Mouse (Mus musculus) heart, adult 9 months (tissue): ENCODE data around the gene Dagla.
A peak's percentile ranks its signal among the peaks of the same experiment; 100 is the strongest.

ENCODE experiments used
- DNase-seq, 2 experiments: peaks; one replicate each; pipeline ENCODE4 v3.0.0; 2022; ENCODE audit warnings: low spot score in 2 of 2

Gene Dagla

DNA sequence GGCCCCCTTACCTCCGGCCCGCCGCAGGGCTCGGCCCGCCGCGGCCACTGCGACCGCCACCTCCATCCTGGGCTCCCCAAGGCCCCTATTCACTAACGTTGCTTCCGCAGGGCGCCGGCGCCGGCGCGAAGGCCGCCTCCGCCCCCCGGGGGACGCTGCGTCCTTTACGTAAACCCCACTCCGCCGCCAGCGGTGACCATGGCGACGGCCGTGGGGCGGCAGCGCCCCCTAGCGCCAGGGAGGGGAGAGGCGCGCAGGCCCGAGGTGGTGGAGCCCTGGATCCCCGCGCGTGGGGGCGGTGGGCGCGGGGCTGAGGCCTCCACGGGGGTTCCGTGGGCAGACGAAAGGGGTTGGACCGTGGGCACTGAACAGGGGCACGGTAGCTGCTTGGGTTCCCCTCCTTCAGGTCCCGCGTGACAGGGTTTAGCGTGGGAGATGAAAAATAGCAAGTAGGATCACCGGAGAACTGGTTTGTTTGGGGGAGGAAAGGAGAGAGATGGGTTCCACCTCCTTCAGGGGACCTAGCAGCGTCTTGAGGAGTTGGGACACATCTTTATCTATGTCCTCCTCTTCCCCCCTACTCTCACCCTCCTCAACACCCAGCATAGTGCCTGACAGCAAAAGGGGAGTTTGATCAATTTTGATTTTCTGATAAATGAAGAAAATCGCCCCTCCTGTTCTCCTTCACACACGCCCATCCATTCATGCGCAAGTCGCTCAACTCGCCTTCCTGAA is at the start of gene Dagla:
Dagla (minus strand) TSS at position 68 of the 735 bp plus-strand sequence.
- peak; percentile 68 to 73 for DNase-seq

DNA sequence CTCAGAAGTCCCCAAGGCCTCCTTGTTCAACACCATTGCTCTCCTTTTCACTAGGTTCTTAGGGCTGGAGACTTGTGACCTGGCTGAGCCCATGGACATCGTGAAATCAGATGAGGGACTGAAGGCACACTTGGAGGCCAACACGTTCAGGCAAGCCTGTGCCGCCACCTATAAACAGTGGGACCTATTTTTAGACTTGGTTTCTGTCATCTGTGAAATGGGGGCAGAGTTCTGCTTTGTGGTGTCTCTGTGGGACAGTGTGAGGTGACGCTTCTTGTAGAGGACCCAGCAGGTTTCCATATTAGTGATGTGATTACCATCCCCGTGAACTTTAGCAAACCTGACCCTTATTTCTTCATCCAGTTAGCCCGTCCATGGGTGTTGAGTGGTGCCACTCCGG is 47.5 kb upstream of the Dagla start:
- DNase-seq: no peak

DNA sequence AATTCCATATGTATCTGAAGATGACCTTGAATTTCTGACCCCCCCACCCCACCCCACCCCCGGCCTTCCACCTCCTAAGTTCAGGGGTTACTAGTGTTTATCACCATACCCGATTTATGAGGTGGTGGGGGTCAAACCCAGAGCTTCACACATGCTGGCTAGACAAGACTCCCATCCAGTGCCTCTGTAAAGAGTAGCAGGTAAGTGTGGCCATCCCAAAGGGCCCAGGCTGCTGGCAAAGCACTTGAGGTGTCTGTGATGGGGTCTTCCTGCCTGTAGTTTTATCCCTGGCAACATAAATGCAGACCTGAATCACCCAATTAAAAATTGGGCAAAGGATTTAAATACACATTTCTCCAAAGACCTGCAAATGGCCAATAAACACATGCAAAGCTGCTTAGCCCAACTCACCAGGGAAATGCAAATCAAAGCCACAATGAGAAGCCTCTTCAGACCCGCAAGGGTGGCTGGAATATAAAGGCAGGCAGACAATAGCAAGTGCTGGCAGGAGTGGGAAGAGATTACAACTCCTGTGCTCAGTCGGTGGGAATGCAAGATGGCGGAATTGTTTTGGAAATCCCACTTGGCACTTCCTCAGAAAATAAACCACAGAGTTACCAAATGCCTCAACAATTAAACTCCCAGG is 43.1 kb upstream of the Dagla start:
- no peak for DNase-seq

DNA sequence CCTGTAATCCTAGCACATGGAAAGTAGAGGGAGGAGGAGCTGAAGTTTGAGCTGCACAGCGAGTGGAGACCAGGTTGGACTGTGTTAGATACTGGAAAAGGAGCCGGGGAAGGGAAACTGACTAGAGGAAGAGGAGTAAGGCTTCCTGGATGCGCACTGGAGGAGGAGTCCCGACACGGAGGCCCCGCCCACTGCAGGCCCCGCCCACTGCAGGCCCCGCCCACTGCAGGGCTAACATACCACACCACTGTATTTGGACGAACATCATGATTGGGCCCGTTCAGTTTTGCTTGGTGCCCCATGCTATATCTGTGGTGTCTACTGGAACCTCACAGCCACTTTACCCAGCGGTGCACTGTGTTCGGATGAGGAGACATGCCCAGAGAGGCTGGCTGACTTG is 41.0 kb upstream of the Dagla start:
- DNase-seq: no peak

DNA sequence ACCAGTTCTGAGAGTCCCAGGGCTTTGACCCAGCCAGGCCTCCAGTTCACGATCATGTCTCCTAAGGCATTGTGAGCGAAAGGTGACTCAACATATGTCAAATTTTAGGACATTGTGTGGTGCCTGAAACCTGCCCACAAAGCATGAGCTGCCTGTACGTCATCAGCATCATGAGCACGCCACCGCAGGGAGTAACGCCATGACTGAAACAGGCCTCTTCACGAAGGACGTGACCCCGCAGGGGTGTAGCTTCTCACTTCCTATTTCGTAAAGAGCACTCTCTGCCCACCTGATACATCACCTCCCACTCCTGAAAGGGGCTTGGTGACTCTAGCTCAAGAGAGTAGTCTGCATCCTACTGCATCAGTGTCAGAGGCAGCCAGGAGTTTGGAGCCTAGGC is 39.2 kb upstream of the Dagla start:
- no peak for DNase-seq

DNA sequence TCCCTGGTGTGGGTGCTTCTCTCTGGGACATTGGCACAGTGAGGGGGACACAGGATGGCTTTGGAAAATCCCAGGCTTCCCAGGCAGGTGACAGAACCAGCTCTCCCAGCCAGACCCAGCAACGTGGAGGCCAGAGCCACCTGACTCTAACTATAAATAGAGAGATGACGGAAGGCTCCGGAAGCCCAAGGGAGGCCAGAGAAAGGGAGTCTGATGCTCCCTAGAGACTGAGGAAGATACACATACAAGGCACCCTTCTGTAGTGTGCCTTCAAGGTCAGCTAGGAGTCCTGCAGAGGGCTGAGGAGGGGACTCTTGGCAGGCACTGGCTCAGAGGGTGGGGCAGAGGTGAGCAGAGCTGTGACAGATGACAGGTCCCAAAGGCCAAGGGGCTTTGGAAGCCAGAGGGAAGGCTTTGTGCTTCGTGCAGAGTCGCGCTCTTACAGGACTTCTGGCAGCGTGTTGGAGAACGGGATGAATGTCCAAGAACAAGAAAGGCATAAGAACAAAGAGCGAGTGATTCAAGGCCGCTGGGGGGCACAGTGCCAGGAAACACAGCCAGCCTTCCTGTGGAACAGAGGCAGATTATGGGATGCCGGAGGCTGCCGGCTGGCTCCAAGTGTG is 37.3 kb upstream of the Dagla start:
- DNase-seq: peak; percentile 33 to 56

DNA sequence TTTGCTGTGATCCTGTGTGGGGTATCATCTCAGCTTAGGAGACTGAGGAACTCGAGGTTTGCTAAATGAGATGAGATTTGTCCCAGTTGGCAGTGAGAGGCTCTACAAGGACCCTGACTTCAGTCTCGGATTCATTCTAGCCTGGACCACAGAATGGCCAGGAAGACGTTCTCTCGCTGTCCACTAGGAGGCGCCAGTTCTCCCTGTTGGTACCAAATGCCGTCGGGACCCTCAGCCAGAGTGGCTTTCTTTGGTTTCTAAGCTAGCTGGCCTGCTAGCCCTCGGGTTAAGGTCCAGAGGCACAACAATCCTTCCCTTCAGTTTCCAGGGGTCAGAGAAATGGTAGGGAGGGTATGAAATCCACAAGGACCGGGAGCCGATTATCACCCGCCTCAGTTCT is 36.5 kb upstream of the Dagla start:
- peak in 1 of 2 experiments; percentile 23 for DNase-seq

DNA sequence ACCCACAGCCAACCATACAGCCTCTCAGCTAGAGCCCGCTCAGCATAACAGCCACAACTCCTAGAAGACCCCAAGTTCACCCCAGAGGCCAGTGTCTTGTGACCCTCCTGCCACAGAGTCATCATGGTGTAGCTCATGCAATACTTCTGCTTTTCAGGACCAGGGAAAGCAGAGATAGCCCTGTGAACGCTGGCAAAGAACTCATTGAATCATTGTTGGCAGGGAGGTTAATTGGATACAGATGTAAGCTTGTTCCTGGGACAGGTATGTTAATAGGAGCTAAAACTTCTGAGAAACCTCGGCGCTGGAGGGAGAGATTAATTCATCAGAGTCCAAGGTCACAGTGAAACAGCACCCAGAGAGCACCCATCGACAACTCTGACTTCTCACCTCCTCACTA is 36.0 kb upstream of the Dagla start:
- no peak for DNase-seq

DNA sequence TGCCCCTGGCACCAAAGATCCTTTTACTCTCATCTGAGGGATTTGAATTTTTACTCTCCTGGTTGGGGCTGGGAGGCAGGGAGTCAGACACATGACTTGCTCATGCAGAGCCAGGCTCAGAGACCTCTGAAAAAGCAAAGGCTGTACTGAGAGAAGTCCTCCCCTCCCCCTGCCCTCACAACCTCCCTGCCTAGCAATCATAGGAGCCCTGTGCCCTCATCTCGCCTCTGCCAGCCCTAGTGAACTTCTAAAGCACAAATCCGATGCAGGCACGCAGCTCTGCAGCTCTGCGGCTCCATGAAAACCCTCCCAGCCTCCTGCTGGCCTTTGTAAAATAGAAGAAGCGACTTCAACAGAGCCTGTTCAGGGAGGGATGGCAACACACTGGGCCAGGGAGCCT is 34.6 kb upstream of the Dagla start:
- DNase-seq: no peak

DNA sequence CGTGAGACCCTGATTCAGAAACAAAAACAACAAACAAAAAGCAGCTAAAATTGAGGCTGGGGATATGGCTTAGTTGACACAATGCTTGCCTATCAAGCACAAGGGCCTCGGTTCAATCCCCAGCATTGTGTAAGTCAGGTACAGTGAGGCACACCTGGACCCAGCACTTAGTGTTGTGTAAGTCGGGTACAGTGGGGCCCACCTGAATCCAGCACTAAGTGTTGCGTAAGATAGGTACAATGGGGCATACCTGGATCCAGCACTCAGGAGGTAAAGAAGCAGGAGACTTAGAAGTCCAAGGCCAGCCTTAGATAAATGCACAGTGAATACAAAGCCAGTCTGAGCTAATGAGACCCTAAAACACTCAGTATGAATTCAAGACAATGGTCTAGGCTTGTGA is 34.0 kb upstream of the Dagla start:
- no peak for DNase-seq

DNA sequence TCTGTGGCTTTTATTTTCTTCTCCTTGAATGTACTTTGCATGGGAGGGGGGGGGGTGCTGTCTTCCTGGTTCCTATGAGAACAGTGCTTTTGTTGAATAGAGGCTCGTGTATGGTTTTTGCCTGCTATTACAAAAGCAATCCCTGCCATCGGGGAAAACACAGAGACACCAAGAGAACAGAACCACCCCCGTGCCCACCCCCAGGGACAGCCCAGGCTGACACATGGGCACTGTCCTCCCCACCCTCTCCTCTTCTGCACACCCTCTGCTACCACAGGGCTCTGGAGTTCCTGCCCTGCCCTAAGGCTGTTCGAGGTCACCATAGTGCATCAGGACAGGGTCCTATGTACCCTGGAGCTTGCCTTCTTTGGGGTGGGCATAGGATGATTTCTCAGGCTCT is 29.8 kb upstream of the Dagla start:
- no peak for DNase-seq

DNA sequence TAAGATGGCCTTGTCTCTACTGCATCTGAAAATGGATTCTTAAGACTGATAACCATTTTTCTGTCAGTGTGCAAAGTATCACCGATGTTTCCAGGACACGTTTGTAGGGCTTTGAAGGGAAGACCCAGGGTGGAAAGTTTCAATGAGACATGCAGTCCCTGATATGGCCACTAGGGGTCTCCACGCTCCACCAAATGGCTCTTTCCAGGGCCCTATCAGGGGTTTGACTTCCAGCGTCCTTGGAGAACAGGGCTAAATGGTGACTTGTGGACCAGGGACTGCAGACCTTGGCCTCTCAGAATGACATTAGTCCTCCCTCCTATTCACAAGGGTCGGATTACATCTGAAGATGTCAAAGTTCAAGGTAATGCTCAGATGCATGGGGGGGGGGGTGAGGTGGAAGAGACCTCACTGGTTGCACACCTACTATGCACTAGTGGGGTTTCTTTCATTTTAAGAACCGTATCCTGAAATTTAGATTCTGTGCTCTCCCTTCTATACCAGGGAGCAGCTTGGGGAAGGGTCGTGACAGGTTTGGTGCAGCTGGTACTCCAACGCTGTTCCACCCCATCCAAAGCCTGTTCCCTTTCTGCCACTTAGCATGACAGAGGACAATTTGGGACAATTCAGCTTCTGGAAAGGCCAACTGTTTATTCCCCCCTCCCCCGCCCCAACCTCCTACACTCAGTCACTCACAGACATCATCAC is 29.0 kb upstream of the Dagla start:
- peak; percentile 45 to 48 for DNase-seq

DNA sequence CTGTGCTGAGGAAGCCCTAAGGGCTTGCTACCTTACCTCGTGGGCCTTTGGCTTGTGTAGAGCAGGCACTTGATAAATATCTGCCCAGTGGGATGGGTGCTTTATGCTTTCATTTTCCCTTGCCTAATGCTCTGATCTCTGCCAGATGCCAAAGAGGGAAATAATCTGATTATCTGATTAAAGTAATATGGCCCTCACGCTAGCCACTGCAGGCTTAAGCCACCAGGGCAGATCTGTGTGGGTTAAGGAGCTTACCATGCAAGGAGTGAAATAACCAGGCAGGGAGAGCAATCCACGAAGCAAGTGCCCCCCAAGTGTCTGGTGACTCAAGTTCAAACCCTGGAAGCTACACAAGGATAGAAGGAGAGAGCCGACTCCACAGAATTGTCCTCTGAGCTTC is 27.0 kb upstream of the Dagla start:
- DNase-seq: no peak

DNA sequence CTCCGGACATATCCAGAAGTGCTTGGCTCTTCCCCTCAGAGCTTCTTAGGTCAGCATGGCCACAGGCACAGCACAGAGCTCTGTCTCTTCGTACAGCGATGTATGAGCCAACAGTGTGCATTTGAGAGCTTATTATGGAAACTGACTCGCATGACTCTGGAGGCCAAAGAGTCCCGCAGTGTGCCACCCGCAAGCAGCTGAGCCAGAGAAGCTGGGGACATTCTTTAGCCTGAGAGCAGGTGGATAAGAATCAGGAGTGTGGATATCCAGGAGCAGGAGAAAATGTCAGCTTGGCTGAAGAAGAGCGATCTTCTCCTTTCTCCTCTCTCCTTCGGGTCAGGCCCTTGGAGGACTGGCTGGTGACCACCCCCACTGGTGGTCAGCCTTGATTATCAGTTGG is 24.4 kb upstream of the Dagla start:
- peak in 1 of 2 experiments; percentile 11 for DNase-seq

DNA sequence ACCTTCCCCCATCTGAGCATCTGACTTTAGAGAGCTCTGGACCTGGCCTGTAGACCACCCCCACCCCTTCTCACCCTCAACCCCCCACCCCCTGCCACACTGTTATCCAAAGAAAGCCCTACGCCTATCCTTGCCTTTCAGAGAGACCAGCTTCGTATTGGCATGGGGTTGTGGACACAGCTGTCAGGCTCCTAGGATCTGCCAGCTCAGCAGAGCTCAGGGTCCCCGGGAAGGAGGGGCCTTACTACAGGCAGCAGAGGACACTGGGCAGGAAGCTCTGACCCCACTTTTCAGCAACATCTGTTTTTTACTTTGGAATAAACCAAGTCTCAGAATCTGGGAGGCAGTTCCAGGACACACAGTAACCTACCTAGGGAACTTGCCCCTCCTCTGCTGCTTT is 21.9 kb upstream of the Dagla start:
- DNase-seq: no peak

DNA sequence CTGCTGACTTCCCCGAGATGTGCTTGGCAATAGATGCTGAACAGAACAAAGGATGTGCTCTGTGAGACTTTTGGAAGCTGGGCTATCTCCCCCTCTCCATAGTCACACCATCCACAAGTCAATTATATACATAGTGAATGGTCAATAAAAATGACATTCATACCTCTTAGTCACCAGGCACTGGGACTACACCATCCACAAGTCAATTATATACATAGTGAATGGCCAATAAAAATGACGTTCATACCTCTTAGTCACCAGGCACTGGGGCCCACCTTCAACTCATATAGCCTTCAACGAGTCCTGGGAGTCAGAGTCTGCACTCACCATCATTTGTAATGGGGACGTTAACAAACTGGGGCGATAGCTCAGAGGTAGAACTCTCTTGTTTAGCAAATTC is 19.2 kb upstream of the Dagla start:
- DNase-seq: no peak

DNA sequence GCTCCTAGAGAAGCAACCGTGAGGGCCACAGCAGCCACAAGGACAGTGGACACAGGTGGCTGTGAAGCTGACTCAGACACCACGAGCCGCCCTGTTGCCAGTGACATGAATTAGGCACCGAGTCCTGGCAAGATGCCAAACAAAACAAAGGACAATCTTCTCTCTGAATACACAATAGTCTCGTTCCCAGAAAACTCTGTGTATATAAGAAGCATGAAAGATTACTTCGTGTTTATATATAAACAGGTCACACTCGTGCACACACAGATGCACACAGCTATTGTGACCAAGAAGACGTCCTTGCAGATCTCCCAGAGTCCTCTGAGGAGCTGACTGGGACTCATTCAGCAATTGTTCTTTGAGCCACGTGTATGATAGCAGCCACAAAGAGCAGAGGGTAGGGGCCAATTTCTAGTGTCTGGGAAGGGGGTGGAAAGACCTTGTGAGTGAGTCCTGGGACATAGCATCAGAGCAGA is 18.7 kb upstream of the Dagla start:
- DNase-seq: no peak

DNA sequence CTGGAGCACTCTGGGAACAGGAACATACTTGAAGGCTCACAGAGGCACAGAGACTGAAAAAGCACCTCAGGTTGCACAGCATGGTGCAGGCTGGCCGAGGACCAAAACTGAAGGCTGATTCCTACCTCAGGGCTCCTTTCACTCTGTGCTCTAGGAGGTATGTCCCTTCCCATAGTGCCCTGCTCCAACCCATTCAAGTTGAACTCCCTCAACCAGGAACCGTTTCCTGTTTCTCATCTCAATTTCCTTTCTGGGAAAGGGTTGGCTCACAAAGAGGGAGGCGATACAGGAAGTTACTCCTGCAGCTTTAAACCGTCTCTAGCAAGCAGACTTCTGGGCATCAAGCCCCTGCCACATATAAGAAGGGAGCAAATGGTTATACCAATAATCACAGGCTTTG is 13.1 kb upstream of the Dagla start:
- DNase-seq: no peak

DNA sequence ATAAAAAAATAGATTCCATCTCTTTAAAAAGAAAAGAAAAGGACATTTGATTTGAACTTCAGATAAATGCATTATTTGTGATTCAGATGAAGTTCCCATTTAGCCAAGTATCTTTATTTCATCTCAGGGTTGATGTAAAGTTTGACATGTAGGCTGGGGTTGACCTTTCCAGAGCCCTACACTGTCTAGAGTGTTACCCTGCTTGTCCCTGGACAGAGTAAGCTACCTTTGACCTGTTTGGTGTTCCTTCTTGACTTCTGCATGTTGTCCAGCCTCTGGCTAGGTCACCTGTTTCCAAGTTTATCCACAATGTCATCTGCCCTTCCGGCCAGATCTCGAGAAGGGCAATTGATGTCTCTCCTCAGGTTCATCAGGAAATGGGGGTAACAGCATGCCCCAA is 12.7 kb upstream of the Dagla start:
- DNase-seq: no peak

DNA sequence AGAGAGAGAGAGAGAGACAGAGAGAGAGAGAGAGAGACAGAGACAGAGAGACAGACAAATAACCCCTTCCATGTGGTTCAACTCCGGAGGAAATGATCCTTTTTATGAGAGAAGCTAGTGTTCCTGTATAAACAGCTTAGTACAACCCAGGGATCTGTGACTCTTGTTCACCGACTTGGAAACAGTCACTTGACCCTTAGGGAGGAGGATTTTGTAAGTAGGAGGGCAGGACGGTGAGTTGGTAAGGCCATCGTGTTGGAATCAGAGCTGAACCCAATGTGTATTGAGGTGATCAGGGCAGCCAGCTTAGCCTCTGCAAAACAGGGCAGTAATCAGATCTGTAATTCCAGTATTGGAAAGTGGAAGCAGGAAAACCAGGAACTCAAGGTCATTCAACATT is 12.3 kb upstream of the Dagla start:
- no peak for DNase-seq

DNA sequence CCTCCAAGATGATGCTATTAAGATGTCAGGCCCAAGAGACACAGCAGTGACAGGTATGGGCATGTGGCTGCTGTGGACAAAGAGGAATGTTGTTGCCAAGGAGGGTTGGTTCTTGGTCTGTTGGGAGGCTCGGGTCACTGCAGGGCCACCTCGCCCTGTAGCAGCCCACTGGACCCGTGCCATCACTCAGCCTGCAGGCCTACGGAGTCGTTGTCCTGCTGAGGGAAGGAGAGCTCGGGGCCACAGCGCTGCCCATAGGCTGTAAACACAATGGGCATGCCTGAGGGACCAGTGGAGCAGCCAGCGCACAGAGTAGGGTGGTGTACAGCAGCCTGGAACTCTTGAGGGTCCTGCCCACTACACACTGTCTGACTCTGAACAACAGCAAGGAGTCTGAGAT is 7.4 kb upstream of the Dagla start:
- DNase-seq: no peak

DNA sequence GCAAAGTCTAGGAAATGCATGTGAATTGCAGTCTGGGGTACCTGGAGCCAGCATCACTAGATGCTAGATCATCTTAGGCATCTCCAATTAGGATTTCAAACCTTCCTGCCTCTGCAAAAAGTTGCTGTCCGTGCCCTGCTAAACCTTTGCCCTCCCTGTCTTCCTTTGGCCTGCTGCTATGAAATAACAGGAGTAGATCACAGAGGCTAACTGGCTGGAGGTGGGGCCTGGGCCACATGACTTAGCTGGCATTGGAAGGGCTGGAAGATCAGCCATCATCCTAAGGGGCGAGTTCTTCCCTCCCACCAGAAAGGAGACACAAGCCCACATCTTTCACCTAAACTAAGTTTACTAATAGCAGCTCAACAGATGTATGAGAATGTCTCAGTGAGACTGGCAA is 4.3 kb upstream of the Dagla start:
- no peak for DNase-seq

DNA sequence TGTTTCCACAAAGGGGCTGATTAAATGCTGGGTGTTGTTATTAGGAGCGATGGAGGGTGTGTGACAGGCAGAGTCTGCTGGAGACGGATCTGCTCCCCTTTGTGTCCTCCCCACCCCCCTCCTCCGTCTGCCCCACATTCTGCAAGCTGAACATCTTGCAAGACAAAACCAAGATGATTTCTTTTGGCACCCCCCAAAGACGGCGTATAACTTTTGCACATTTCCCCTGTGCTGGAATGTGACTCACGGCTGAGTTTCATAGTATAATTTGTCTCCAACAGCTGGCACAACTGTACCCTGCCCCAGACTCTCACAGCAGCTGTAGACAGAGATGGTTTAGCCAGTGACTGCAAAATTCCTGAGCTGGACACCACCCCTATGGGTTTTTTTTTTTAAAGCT is 3.3 kb upstream of the Dagla start:
- no peak for DNase-seq
